Comparison of ENCODE assay signal across 8 mouse cellular contexts in genomic region chrX:79516977-79517645, GRCm38 (mm10). TPM values are rescaled to one million over a fixed set of nuclear protein-coding genes. Genes with fewer than 3 reads are reported as not detected.
DNase-seq lines count a peak whose midpoint lies in the region; ATAC-seq and TF ChIP-seq lines count a peak whose summit lies in the region.

Gene Gm7173 (minus strand): TSS chrX:79517285.

- H3K9ac ChIP-seq in ES-E14 (ENCODE audit: insufficient read depth, low read depth, low read length, poor library complexity, severe bottlenecking): no peak within 1 kb of the TSS
- H3K9ac ChIP-seq in forebrain, embryonic 16.5 days (replicated peaks; ENCODE audit: low read depth, low read length): peak within 1 kb of the TSS; percentile 32; the same call in 1 of the 2 replicates
- peak within 1 kb of the TSS; percentile 47; the same call in 1 of the 2 replicates for H3K9ac ChIP-seq in hindbrain, embryonic 14.5 days
- no peak within 1 kb of the TSS for H3K9ac ChIP-seq in lung, embryonic 14.5 days

- no peaks in the 10 kb centered on the region for H3K36me3 ChIP-seq in ES-E14 (ENCODE audit: control insufficient read depth, insufficient read depth, low read length, poor library complexity, severe bottlenecking)
- no peaks in the 10 kb centered on the region for H3K36me3 ChIP-seq in forebrain, embryonic 16.5 days (ENCODE audit: control insufficient read depth, insufficient read depth)
- H3K36me3 ChIP-seq in hindbrain, embryonic 14.5 days (replicated peaks; ENCODE audit: control insufficient read depth, insufficient read depth): no peaks in the 10 kb centered on the region
- no peaks in the 10 kb centered on the region for H3K36me3 ChIP-seq in lung, embryonic 14.5 days (ENCODE audit: insufficient read depth)

- H3K4me1 ChIP-seq in ES-E14 (ENCODE audit: control insufficient read depth in 2 of 2, insufficient read depth in 2 of 2, low read length in 2 of 2, poor library complexity in 1 of 2): no peaks in the 10 kb centered on the region
- H3K4me1 ChIP-seq in forebrain, embryonic 16.5 days (replicated peaks; ENCODE audit: control insufficient read depth, insufficient read depth, low read length): no peaks in the 10 kb centered on the region
- no peaks in the 10 kb centered on the region for H3K4me1 ChIP-seq in hindbrain, embryonic 14.5 days (replicated peaks; ENCODE audit: control insufficient read depth, insufficient read depth, low read length)
- H3K4me1 ChIP-seq in lung, embryonic 14.5 days (ENCODE audit: insufficient read depth): no peaks in the 10 kb centered on the region

- no peak within 1 kb of the TSS for H3K27ac ChIP-seq in ES-E14 (ENCODE audit: insufficient read depth, low read depth, low read length, poor library complexity, severe bottlenecking)
- no peak within 1 kb of the TSS for H3K27ac ChIP-seq in forebrain, embryonic 16.5 days (ENCODE audit: low read length)
- H3K27ac ChIP-seq in hindbrain, embryonic 14.5 days: no peak within 1 kb of the TSS; the same call in 1 of the 2 replicates
- no peak within 1 kb of the TSS for H3K27ac ChIP-seq in lung, embryonic 14.5 days (ENCODE audit: low read depth)

- H3K4me2 ChIP-seq in forebrain, embryonic 16.5 days (ENCODE audit: low read length): peak within 1 kb of the TSS; percentile 53
- peak within 1 kb of the TSS; percentile 54 for H3K4me2 ChIP-seq in hindbrain, embryonic 14.5 days (replicated peaks)
- peak within 1 kb of the TSS; percentile 56 for H3K4me2 ChIP-seq in lung, embryonic 14.5 days

- peak; percentile 11 for DNase-seq in ES-E14 (ENCODE audit: low read depth, low spot score)
- DNase-seq in cerebellum, adult 18-20 months: peak; percentile 4 to 13
- DNase-seq in hindbrain, embryonic 14.5 days (ENCODE audit: low spot score): peak; percentile 51
- peak; percentile 35 to 38 for DNase-seq in layer of hippocampus, postnatal 14 days (ENCODE audit: low spot score in 2 of 2)
- DNase-seq in lung, embryonic 14.5 days: peak; percentile 39
- DNase-seq in ovary, postnatal 36 days (ENCODE audit: low spot score): peak; percentile 41

- no peaks in the 10 kb centered on the region for H3K9me3 ChIP-seq in ES-E14 (ENCODE audit: control insufficient read depth, insufficient read depth, low read depth, low read length)
- no peaks in the 10 kb centered on the region for H3K9me3 ChIP-seq in forebrain, embryonic 16.5 days (ENCODE audit: control insufficient read depth, low read length)
- no peaks in the 10 kb centered on the region for H3K9me3 ChIP-seq in hindbrain, embryonic 14.5 days (ENCODE audit: control insufficient read depth, low read length)
- no peaks in the 10 kb centered on the region for H3K9me3 ChIP-seq in lung, embryonic 14.5 days (ENCODE audit: low read depth, low read length)

- in situ Hi-C loops in ES-E14 (cut with MboI; ENCODE audit: low sequenced_read_pairs in 2 of 2, unreplicated experiment in 2 of 2): no loop called here

- H3K4me3 ChIP-seq in ES-E14 (ENCODE audit: insufficient read depth in 1 of 2, low read depth in 1 of 2, low read length in 2 of 2, poor library complexity in 1 of 2, severe bottlenecking in 1 of 2): peak within 1 kb of the TSS; percentile 17 to 64; a peak in 3 of 4 replicates
- H3K4me3 ChIP-seq in forebrain, embryonic 16.5 days (replicated peaks; ENCODE audit: low read length): peak within 1 kb of the TSS; percentile 46
- peak within 1 kb of the TSS; percentile 43 for H3K4me3 ChIP-seq in hindbrain, embryonic 14.5 days (replicated peaks; ENCODE audit: low read length)
- H3K4me3 ChIP-seq in lung, embryonic 14.5 days (ENCODE audit: low read depth, low read length): peak within 1 kb of the TSS; percentile 31

- 31% methylated on average over 23 of the region's 23 CpGs for WGBS in forebrain, embryonic 16.5 days
- 29% methylated on average over 23 of the region's 23 CpGs for WGBS in hindbrain, embryonic 14.5 days
- WGBS in lung, embryonic 14.5 days: 25% methylated on average over 23 of the region's 23 CpGs

- TF ChIP-seq CTCF in lung, embryonic 14.5 days (IDR thresholded peaks at IDR 0.05; ENCODE audit: low read depth): no peak

- peak; percentile 87 for ATAC-seq in forebrain, embryonic 16.5 days
- ATAC-seq in hindbrain, embryonic 14.5 days (ENCODE audit: low FRiP score): peak; percentile 84
- ATAC-seq in lung, embryonic 14.5 days (ENCODE audit: insufficient read depth): peak; percentile 89
- no peak for ATAC-seq in monocyte, adult 5-6 weeks (replicated peaks; ENCODE audit: insufficient number of reproducible peaks, low FRiP score, low TSS enrichment, poor library complexity, severe bottlenecking)

- H3K27me3 ChIP-seq in forebrain, embryonic 16.5 days (replicated peaks; ENCODE audit: control insufficient read depth, insufficient read depth, low read length): no peaks in the 10 kb centered on the region
- H3K27me3 ChIP-seq in hindbrain, embryonic 14.5 days (ENCODE audit: control insufficient read depth, insufficient read depth, low read length): no peaks in the 10 kb centered on the region
- H3K27me3 ChIP-seq in lung, embryonic 14.5 days (ENCODE audit: insufficient read depth, low read length): no peaks in the 10 kb centered on the region

TF ChIP-seq in ES-E14, 5 proteins besides CTCF, POLR2A, EP300 and RAD21:
- TF ChIP-seq HCFC1 (IDR thresholded peaks at IDR 0.05; ENCODE audit: borderline replicate concordance, insufficient read depth, low read length) (no peak), ZNF384 (IDR thresholded peaks at IDR 0.05; ENCODE audit: low read depth, low read length) (no peak), CHD2 (IDR thresholded peaks at IDR 0.05; ENCODE audit: low read depth, low read length) (no peak), ZC3H11A (IDR thresholded peaks at IDR 0.05; ENCODE audit: borderline replicate concordance, low read depth, low read length) (no peak), MAFK (IDR thresholded peaks at IDR 0.05; ENCODE audit: insufficient read depth, low read depth, low read length) (no peak)

RNA-seq across cellular contexts. Expression of gene Gm7173, which starts in this region (rescaled TPM):
- 0.58 and 0.71 TPM in 2 replicates for total RNA-seq in ES-E14 (2012; rRNA removed)
- 0.83 and 1.4 TPM in 2 replicates for polyA plus RNA-seq in forebrain, embryonic 16.5 days (2015; fragmentation: Nextera tagmentation; extraction: Ambion mirVana)
- 1.0 and 1.5 TPM in 2 replicates for polyA plus RNA-seq in hindbrain, embryonic 14.5 days (2014; fragmentation: Nextera tagmentation; extraction: Ambion mirVana)
- 1 to 10 TPM; 1.2 to 1.9 TPM for total RNA-seq in layer of hippocampus, postnatal 14 days (2021)
- 0.08 and 0.38 TPM in 2 replicates for polyA plus RNA-seq in lung, embryonic 14.5 days (2014; fragmentation: Nextera tagmentation; extraction: Ambion mirVana)
- total RNA-seq in monocyte, adult 5-6 weeks (2017): not detected in 3 replicates

Comparison
In these comparisons a context has a peak if more than half of its experiments do, and no peak if none do; other contexts are left out.
1. Peak in DNase-seq and H3K4me3 ChIP-seq in ES-E14; RNA of the gene not detected or under 1 TPM.
2. Peak in DNase-seq, ATAC-seq, H3K4me3 ChIP-seq and H3K4me2 ChIP-seq in lung, embryonic 14.5 days; RNA of the gene not detected or under 1 TPM.
3. H3K9ac ChIP-seq: peak in forebrain, embryonic 16.5 days (single experiment) and hindbrain, embryonic 14.5 days (single experiment); none in ES-E14 (single experiment) and lung, embryonic 14.5 days (single experiment).
4. Peak in every context shown above with its lines, with median percentiles within 50 percentile points of each other: DNase-seq, H3K4me3 ChIP-seq and H3K4me2 ChIP-seq.